Mouse (Mus musculus) olfactory bulb, adult 2 months (tissue): Measurements from ENCODE around the gene Ahdc1. TPM values are rescaled to one million over a fixed set of nuclear protein-coding genes. Genes with fewer than 3 reads are reported as not detected.

Experiments used
- H3K27ac ChIP-seq: fragments of 200-500 bp; 2 replicates; pipeline ENCODE4 v1.5.1; 2012; ENCODE audit warnings: low read depth, low read length; ENCODE audit not compliant: insufficient read depth
- H3K4me1 ChIP-seq: fragments of 200-500 bp; 2 replicates; pipeline ENCODE4 v1.6.1; 2012; ENCODE audit warnings: low read length; ENCODE audit not compliant: control insufficient read depth, insufficient read depth
- H3K4me3 ChIP-seq: fragments of 200-500 bp; 2 replicates; pipeline ENCODE4 v1.5.1; 2012; ENCODE audit warnings: mild to moderate bottlenecking, low read depth, low read length, moderate library complexity; ENCODE audit not compliant: insufficient read depth
- CTCF ChIP-seq: fragments of 200-500 bp; IDR thresholded peaks from 2 replicates; pipeline ENCODE4 v1.5.1; 2012; ENCODE audit warnings: low read depth, mild to moderate bottlenecking, low read length, moderate library complexity; ENCODE audit not compliant: insufficient read depth
- POLR2A ChIP-seq: fragments of 200-500 bp; IDR thresholded peaks from 2 replicates; pipeline ENCODE4 v1.6.1; 2012; ENCODE audit warnings: mild to moderate bottlenecking, low read depth, low read length, moderate library complexity; ENCODE audit not compliant: insufficient read depth
- whole genome bisulfite sequencing: fragments of 180-500 bp; shearing (Covaris S2); methylation state at CpG from one replicate; pipeline ENCODE4 v1.1.7; 2018; 5-methylcytosine and 5-hydroxymethylcytosine counted together
- polyA plus RNA-seq: library from polyadenylated mRNA; stranded (reverse); fragments of >200 nt; gene quantifications from 2 replicates; pipeline ENCODE4 v1.2.4, GENCODE M21; 2012; ENCODE audit warnings: low replicate concordance; ENCODE audit not compliant: missing spikeins, insufficient read depth, insufficient read length

Gene Ahdc1
- polyA plus RNA-seq, 1 experiment = not detected

DNA sequence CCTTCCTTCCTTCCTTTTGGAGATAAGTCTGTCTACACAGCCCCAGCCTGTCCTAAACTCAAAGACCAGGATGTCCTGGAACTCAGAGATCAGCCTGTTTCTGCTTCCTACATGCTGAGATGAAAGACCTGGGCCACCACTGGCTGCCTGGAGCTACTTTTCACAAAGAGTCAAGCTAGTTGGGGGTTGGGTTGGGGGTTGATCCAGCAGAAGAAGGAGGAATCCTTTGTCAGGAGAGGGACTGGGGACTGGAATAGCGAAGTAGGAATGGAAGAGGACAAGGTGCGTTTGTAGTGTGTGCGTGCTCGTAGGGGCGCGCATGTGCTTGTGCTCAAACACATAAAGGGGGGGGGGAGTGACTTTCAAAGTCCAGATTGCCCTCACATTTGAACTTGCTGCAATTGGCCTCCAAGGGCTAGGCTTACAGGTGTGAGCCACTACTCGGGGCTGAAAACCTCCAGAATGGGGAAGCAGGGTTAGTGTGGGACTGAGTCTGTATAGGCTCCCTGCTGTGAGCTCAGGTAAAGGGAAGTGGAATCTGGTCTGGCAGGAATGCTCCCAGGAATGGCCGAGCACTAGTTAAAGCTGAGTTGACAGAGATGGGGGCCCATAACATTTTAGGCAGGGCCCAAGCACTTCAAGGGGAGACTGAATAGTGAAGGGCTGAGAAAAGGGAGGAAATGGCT, 21.5 kb downstream of the Ahdc1 start:
- Histone ChIP-seq H3K4me1 (peaks cover 34% of the 10 kb centered on the region), H3K27ac (no peak overlapping the region), H3K4me3 (no peak overlapping the region)
- WGBS = 94% methylated on average over 8 of the region's 8 CpGs
- no peak for TF ChIP-seq CTCF
- TF ChIP-seq POLR2A = no peak

- Histone ChIP-seq H3K4me3 (no peak overlapping the region), H3K4me1 (peaks cover 42% of the 10 kb centered on the region), H3K27ac (no peak overlapping the region)
- WGBS = 73% methylated on average over 10 of the region's 10 CpGs
- TF ChIP-seq POLR2A (no peak), CTCF (no peak)
Measured at GRCm38 (mm10) chr4:133034478-133034877, 23.4 kb downstream of the Ahdc1 start.

GRCm38 (mm10) chr4:133035446-133035845, 24.4 kb downstream of the Ahdc1 start:
- no peak for TF ChIP-seq POLR2A
- TF ChIP-seq CTCF = no peak
- no peak overlapping the region for H3K27ac ChIP-seq
- 81% methylated on average over 1 of the region's 1 CpGs for WGBS
- H3K4me1 ChIP-seq = peaks cover 47% of the 10 kb centered on the region
- no peak overlapping the region for H3K4me3 ChIP-seq

DNA sequence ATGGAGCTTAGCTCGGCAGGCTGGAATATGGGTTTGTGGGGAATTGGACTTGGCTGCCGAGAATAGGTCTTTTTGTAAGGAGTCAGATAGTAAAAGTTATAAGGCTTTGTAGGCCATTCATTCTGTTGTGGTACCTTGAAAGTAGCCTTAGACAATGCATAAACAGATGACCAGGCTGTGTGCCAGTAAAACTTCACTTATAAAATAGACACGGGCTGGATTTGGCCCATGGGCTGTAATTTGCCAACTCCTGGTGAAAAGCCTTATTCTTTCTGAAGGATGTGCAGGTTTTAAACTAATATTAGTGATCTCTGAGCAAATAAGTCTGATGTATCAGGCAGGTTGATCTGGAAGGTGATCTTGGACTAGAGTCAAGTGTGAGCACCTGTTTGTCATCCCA, 24.9 kb downstream of the Ahdc1 start:
- no peak overlapping the region for H3K27ac ChIP-seq
- 71% methylated on average over 3 of the region's 3 CpGs for WGBS
- TF ChIP-seq CTCF (no peak), POLR2A (no peak)

DNA sequence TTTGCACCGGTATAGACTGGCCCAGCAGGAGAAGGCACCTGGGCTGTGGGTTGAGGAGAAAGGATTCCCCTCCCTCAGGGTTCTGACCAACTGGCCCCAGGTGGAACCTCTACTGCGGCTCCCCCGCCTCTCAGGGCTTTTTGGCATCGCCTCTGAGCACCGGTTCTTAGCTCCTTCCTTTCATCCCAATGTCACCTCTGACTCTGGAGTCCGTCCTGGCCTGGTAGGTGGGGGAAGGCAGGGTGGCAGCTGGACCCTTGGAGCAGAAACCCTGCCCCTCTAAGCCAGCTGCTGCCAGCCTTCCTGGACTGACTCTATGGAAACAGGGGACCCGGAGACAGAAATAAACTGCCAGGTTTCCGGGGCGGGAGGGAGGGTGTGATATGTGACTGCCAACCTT, 26.2 kb downstream of the Ahdc1 start:
- TF ChIP-seq CTCF (no peak), POLR2A (no peak)
- H3K4me1 ChIP-seq = peaks cover 56% of the 10 kb centered on the region
- WGBS = 35% methylated on average over 9 of the region's 9 CpGs
- no peak overlapping the region for H3K4me3 ChIP-seq
- H3K27ac ChIP-seq = no peak overlapping the region

More for the DNA sequence above, 24.9 kb downstream of the Ahdc1 start:
- peaks cover 49% of the 10 kb centered on the region for H3K4me1 ChIP-seq
- H3K4me3 ChIP-seq = no peak overlapping the region

- no peak for TF ChIP-seq CTCF
- TF ChIP-seq POLR2A = no peak
- 49% methylated on average over 6 of the region's 6 CpGs for WGBS
- Histone ChIP-seq H3K4me1 (peaks cover 56% of the 10 kb centered on the region), H3K27ac (no peak overlapping the region), H3K4me3 (no peak overlapping the region)
Measured at GRCm38 (mm10) chr4:133037798-133038197, 26.7 kb downstream of the Ahdc1 start.

DNA sequence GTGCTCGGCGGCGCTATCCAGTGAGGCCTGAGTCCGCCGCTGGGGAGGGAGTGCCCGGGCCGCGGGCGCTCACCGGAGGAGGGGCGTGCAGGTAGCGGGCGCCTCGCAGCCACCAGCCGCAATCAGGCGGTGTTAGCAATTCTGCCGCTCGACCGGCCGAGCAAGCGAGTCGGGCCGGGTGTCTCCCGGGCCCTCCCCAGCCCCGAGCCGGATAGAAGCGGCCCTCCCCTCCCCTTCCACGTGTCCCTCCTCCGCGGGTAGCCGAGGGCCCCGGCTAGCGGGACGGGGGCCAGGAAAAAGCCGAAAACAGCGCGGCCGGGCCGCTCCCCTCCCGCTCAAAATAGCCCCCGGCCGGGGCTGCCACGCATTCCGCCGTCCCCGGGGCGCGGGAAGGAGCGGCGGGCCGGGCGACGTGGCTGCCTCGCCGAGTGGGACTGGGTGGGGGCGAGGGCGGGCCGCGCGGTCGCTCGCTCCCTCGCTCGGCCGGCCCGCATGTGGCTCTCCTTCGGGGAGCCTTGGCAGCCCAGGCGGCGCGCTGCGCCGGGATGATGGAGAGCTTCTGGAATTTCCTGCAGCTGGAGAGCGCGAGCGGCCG, 27.6 kb downstream of the Ahdc1 start:
- TF ChIP-seq CTCF (no peak), POLR2A (no peak)
- Histone ChIP-seq H3K4me3 (peak overlapping the region; percentile 50), H3K27ac (no peak overlapping the region), H3K4me1 (peaks cover 64% of the 10 kb centered on the region)
- WGBS = under 1% methylated on average over 76 of the region's 76 CpGs

DNA sequence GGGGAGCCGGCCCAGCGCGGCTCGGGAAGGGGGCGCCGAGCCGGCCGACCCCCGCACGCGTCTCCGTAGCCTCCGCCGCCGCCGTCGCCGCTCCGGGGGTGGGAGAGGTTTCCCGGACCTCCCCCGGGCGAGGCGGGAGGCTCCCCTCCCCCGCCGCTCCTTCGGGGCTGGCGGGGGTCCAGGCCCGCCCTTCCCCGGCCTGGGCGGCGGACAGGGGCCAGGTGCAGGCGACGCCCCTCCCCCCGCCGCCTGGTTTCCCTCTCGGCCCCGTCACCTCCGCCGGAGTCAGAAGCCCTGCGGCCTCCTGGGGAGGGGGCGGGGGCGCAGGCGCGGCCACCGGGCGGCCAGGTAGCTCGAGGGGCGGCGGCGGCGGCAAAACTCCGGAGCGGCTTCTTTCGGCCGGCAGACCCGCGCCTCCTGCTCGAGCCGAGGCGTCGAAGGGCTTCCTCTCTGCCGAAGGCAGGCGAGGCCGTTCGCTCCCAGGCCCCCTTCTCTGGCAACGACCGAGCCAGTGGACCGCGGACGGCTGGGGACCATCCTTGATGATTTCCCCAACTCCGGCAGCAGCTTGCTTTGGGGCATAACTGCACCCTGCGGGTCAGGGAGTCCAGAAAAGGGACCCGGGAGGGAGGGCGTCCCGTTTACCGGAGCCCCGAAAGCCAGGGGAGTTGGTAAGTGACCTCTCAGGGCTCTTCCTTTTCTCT, 28.2 kb downstream of the Ahdc1 start:
- TF ChIP-seq POLR2A (no peak), CTCF (no peak)
- peaks cover 69% of the 10 kb centered on the region for H3K4me1 ChIP-seq
- H3K27ac ChIP-seq = no peak overlapping the region
- 8% methylated on average over 67 of the region's 77 CpGs for WGBS
- peak overlapping the region; percentile 50 for H3K4me3 ChIP-seq

- peaks cover 69% of the 10 kb centered on the region for H3K4me1 ChIP-seq
- WGBS = 43% methylated on average over 18 of the region's 18 CpGs
- no peak overlapping the region for H3K4me3 ChIP-seq
- no peak overlapping the region for H3K27ac ChIP-seq
- TF ChIP-seq CTCF = no peak
- TF ChIP-seq POLR2A = no peak
Measured at GRCm38 (mm10) chr4:133039832-133040231, 28.8 kb downstream of the Ahdc1 start.
